Comparison of ENCODE assay signal across 8 mouse cellular contexts in genomic region chr4:114665684-114666083, GRCm38 (mm10).
DNase-seq lines count a peak whose midpoint lies in the region; ATAC-seq lines count a peak whose summit lies in the region.

No protein-coding gene starts in this region.

- H3K4me1 ChIP-seq in hindbrain, embryonic 10.5 days (replicated peaks): peaks cover 27% of the 10 kb centered on the region
- peaks cover 10% of the 10 kb centered on the region for H3K4me1 ChIP-seq in lung, embryonic 15.5 days

- H3K9me3 ChIP-seq in hindbrain, embryonic 10.5 days: no peaks in the 10 kb centered on the region
- no peaks in the 10 kb centered on the region for H3K9me3 ChIP-seq in lung, embryonic 15.5 days

- peak overlapping the region; percentile 47 for H3K4me2 ChIP-seq in lung, embryonic 15.5 days

- H3K9ac ChIP-seq in lung, embryonic 15.5 days: no peak overlapping the region

- DNase-seq in MEL-GATA-1-ER (ENCODE audit: extremely low read depth, low read depth): peak; percentile 54
- DNase-seq in cerebellum, adult 9-11 months: peak; percentile 36
- peak; percentile 40 to 89 for DNase-seq in frontal cortex, adult 2 months (ENCODE audit: extremely low spot score in 1 of 2, low spot score in 1 of 2)
- peak; percentile 91 for DNase-seq in hindbrain, embryonic 10.5 days (ENCODE audit: low spot score)
- peak; percentile 71 for DNase-seq in layer of hippocampus, adult 9-11 months
- peak; percentile 78 for DNase-seq in ovary, postnatal 14 days (ENCODE audit: low spot score)
- DNase-seq in thymus, postnatal 14 days: peak; percentile 56

- no peaks in the 10 kb centered on the region for H3K36me3 ChIP-seq in hindbrain, embryonic 10.5 days
- no peaks in the 10 kb centered on the region for H3K36me3 ChIP-seq in lung, embryonic 15.5 days

- H3K27ac ChIP-seq in hindbrain, embryonic 10.5 days: no peak overlapping the region
- H3K27ac ChIP-seq in lung, embryonic 15.5 days: no peak overlapping the region

- whole genome bisulfite sequencing in hindbrain, embryonic 10.5 days: 3% methylated on average over 14 of the region's 14 CpGs
- 3% methylated on average over 14 of the region's 14 CpGs for WGBS in lung, embryonic 15.5 days

- H3K4me3 ChIP-seq in hindbrain, embryonic 10.5 days: peak overlapping the region; percentile 42
- peak overlapping the region; percentile 14 for H3K4me3 ChIP-seq in lung, embryonic 15.5 days

- peak; percentile 37 for ATAC-seq in lung, embryonic 15.5 days (ENCODE audit: borderline replicate concordance, extremely low read depth, low FRiP score, low TSS enrichment)

- H3K27me3 ChIP-seq in hindbrain, embryonic 10.5 days (ENCODE audit: insufficient read depth, poor library complexity, severe bottlenecking): peaks cover 88% of the 10 kb centered on the region
- H3K27me3 ChIP-seq in lung, embryonic 15.5 days: peaks cover 60% of the 10 kb centered on the region

Comparison
In these comparisons a context has a peak if more than half of its experiments do, and no peak if none do; other contexts are left out.
1. DNase-seq: peak in every context shown above with its lines; median percentile 91 in hindbrain, embryonic 10.5 days; 78 in ovary, postnatal 14 days; 71 in layer of hippocampus, adult 9-11 months; 64 in frontal cortex, adult 2 months; 56 in thymus, postnatal 14 days; 54 in MEL-GATA-1-ER; 36 in cerebellum, adult 9-11 months.